Mouse (Mus musculus): ENCODE measurements around the gene Pllp.

The Pllp gene

GRCm38 (mm10) chr8:94702844-94703813 lies 7.1 kb upstream of the Pllp start:
- DNase-seq: peak; percentile 86

- DNase-seq: no peak
Measured at GRCm38 (mm10) chr8:94702156-94702555, 6.1 kb upstream of the Pllp start.

- no peak for DNase-seq
Measured at GRCm38 (mm10) chr8:94700421-94700935, 4.4 kb upstream of the Pllp start.

GRCm38 (mm10) chr8:94699366-94699765 lies 3.3 kb upstream of the Pllp start:
- no peak for DNase-seq

GRCm38 (mm10) chr8:94697956-94698355 lies 1.9 kb upstream of the Pllp start:
- DNase-seq: no peak

- no peak for DNase-seq
Measured at GRCm38 (mm10) chr8:94696566-94696965, 488 bp upstream of the Pllp start.

GRCm38 (mm10) chr8:94695341-94695993 lies 611 bp downstream of the Pllp start:
- DNase-seq: peak; percentile 39

- DNase-seq: no peak
Measured at GRCm38 (mm10) chr8:94694701-94695100, 1.4 kb downstream of the Pllp start.

GRCm38 (mm10) chr8:94685953-94686352 lies 10.1 kb downstream of the Pllp start:
- DNase-seq: no peak

- no peak for DNase-seq
Measured at GRCm38 (mm10) chr8:94684287-94684686, 11.8 kb downstream of the Pllp start.

GRCm38 (mm10) chr8:94682732-94683524 lies 13.2 kb downstream of the Pllp start:
- no peak for DNase-seq

- no peak for DNase-seq
Measured at GRCm38 (mm10) chr8:94680414-94680813, 15.7 kb downstream of the Pllp start.

- DNase-seq: no peak
Measured at GRCm38 (mm10) chr8:94678582-94678981, 17.5 kb downstream of the Pllp start.

- no peak for DNase-seq
Measured at GRCm38 (mm10) chr8:94675923-94676322, 20.2 kb downstream of the Pllp start.

- no peak for DNase-seq
Measured at GRCm38 (mm10) chr8:94674384-94674783, 21.7 kb downstream of the Pllp start.

- peak; percentile 97 for DNase-seq
Measured at GRCm38 (mm10) chr8:94666456-94667308, 29.4 kb downstream of the Pllp start, which contains the start of gene Arl2bp. Gene Arl2bp, plus strand, starts transcription at chr8:94666600.

GRCm38 (mm10) chr8:94664722-94665121 lies 31.4 kb downstream of the Pllp start:
- no peak for DNase-seq

GRCm38 (mm10) chr8:94660418-94660817 lies 35.7 kb downstream of the Pllp start:
- DNase-seq: no peak

- no peak for DNase-seq
Measured at GRCm38 (mm10) chr8:94658031-94658430, 38.0 kb downstream of the Pllp start.

- DNase-seq: no peak
Measured at GRCm38 (mm10) chr8:94654994-94655393, 41.1 kb downstream of the Pllp start.

- no peak for DNase-seq
Measured at GRCm38 (mm10) chr8:94652951-94653350, 43.1 kb downstream of the Pllp start.

- DNase-seq: no peak
Measured at GRCm38 (mm10) chr8:94649496-94649895, 46.6 kb downstream of the Pllp start.
